Mouse (Mus musculus) adrenal gland, adult 8-10 months (tissue): Measurements from ENCODE around the gene Skint3. TPM values are rescaled to one million over a fixed set of nuclear protein-coding genes. Genes with fewer than 3 reads are reported as not detected.
"Not testable (repeated sequence)": the region's sequence is repeated elsewhere in the genome, so short reads cannot be mapped to it uniquely, and the experiment has no call there.

Experiments used
- DNase-seq: peaks from one replicate; pipeline ENCODE4 v3.0.0; 2022
- total RNA-seq, 4 experiments: library from RNA; stranded (reverse); gene quantifications; 2 replicates each; pipeline ENCODE4 v1.2.4; 2022

Skint3 gene
- under 1 TPM in 3 of 4 experiments, not detected in 1; 0.09 to 0.22 (median 0.22) TPM for total RNA-seq

DNA sequence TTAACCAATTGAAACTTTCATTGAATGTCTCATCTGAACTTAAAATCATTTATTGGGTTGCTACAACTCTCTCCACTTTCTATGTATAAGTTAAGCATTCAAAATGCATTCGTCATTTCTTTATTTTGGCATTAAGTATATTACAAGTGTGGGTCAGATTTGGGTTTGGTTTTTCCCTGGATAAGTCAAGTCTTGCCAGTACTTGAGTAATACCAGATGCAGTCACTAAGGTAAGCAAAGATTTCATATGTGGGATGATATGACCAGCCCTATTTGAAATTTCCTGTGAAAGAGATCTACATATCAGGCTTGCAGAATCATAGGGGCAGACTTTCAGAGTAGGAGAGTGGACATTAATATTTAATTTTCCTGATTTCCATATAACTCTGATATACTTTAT lies at the start of gene Skint3:
Gene Skint3 (plus strand): TSS at position 301 of the 400 bp plus-strand sequence.
- DNase-seq = no peak

GRCm38 (mm10) chr4:112243416-112243815 lies 11.4 kb downstream of the Skint3 start:
- DNase-seq = no peak

DNA sequence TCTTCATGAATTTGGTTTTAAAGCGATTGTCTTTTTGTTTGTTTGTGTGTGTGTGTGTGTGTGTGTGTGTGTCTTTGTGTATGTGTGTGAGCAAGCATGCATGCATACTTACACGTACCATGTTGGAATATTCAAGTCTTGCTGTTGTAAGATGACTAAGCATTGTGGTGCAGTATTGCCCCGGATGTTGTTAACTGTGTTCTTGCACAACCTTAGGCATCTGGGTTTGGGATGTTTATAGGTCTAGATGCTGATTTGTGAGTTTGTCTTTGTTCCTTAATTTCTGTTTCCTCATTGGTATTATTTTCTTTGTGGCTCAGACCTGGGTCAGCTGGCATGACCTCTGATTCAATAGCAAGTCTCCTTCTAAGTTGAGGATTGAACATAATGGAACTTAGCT lies 11.9 kb downstream of the Skint3 start:
- no peak for DNase-seq

GRCm38 (mm10) chr4:112256022-112256421 lies 24.0 kb downstream of the Skint3 start:
- no peak for DNase-seq

DNA sequence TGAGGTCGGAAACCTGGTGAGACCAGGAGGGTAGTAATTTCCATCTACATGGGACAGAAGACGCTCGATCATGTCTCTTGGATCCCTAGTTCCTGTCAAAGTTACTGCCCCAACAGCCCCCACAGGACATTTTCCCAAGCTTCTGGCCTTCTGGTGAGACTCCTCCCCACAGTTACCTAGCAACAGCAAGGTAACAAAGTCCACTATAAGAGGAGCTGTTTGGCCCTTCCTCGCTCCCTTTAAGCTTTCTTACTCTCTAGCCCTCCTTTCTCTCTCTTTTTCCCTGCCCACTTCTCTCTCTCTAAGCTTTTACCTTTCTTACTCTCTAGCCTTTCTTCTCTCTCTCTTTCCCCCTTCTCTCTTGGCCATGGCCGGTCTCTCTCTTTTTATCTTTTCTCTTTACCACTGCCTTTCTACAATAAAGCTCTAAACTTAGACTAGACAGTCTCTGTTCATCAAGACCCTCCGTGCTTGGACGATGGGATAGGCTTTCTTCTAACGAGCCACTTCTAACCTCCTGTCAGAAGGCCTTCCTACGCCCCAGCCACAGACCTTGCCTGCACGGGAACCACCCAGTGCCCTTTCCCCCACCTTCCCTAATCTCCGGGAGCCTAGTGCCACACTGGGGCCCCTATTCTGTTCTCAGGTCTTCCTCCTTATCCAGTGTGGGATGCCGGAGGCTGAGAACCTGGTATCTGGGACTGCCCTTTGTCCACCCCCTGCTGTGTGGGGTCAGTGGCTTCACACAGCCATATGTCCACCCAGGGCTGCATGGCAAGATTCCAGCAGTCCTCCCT lies 55.3 kb downstream of the Skint3 start:
- DNase-seq = no peak

GRCm38 (mm10) chr4:112288396-112288795 lies 56.4 kb downstream of the Skint3 start:
- no peak for DNase-seq

DNA sequence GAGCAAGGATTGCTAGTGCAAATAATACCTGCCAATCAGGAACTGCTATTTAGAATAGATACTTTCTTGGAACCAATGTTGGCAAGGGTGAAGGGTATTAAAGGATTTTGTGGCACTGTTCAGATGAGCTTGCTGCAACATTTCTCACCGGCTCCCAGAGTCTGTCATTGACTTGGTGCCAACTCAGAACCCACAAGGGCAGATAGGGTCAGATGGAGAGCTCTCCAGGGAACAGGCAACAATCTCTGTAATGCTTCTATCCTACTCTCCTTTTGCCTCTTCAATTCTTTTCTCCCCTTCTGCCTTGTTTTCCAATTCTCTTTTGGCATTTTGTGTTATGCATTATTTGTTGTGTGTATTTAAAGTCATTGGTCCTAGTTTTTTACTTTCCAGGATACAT lies 70.3 kb downstream of the Skint3 start:
- DNase-seq = no peak

DNA sequence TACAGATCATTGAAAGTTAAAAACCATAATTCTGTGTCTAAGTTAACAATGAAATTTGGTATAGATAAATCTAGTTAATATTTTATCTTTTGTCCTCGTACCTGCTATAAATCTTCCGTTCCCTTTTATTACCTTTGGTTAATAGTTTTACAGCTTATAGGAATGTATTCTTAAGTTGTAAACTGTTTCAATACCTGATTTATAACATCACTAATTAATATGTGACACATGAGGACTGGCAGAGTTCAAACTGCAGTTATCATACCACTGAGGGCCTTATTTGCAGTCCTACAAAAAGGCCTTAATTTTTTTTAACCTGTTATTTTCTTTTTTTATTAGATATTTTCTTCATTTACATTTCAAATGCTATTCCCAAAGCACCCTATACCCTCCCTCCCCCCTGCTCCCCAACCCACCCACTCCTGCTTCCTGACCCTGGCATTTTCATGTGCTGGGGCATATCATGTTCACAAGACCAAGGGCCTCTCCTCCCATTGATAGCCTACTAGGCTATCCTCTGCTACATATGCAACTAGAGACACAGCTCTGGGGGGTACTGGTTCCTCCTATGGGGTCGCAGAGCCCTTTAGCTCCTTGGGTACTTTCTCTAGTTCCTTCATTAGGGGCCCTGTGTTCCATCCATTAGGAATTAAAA lies 70.9 kb downstream of the Skint3 start:
- no peak for DNase-seq

GRCm38 (mm10) chr4:112349111-112349510 lies 117.1 kb downstream of the Skint3 start:
- not testable (repeated sequence) for DNase-seq

Other genes starting within 250 kb of the Skint3 start
- not detected for gene Skint1, start 226.0 kb upstream of the Skint3 start, total RNA-seq
- not detected for gene Skint4, start 160.2 kb upstream of the Skint3 start, total RNA-seq
- not detected for gene Skint9, start 201.7 kb downstream of the Skint3 start, total RNA-seq